Mouse (Mus musculus) brain, adult 2 months (tissue): ENCODE results near the gene Pbrm1.

ENCODE experiments used
- DNase-seq: peaks from one replicate; pipeline ENCODE4 v3.0.0; 2011; ENCODE audit warnings: low read depth, low spot score

Gene Pbrm1

GRCm38 (mm10) chr14:31133023-31133665, 114.2 kb downstream of the Pbrm1 start:
- DNase-seq = peak; percentile 46

- peak; percentile 27 for DNase-seq
Measured at GRCm38 (mm10) chr14:31134015-31135000, 115.4 kb downstream of the Pbrm1 start.

- no peak for DNase-seq
Measured at GRCm38 (mm10) chr14:31135495-31136410, 116.8 kb downstream of the Pbrm1 start.

GRCm38 (mm10) chr14:31136411-31137280, 117.7 kb downstream of the Pbrm1 start:
- no peak for DNase-seq

- no peak for DNase-seq
Measured at GRCm38 (mm10) chr14:31137281-31137595, 118.3 kb downstream of the Pbrm1 start.

GRCm38 (mm10) chr14:31137791-31138190, 118.9 kb downstream of the Pbrm1 start:
- DNase-seq = no peak

GRCm38 (mm10) chr14:31138219-31138896, 119.4 kb downstream of the Pbrm1 start:
- no peak for DNase-seq

- no peak for DNase-seq
Measured at GRCm38 (mm10) chr14:31138897-31139429, 120.0 kb downstream of the Pbrm1 start.

- DNase-seq = no peak
Measured at GRCm38 (mm10) chr14:31139666-31140065, 120.7 kb downstream of the Pbrm1 start.

GRCm38 (mm10) chr14:31140141-31140540, 121.2 kb downstream of the Pbrm1 start:
- no peak for DNase-seq

GRCm38 (mm10) chr14:31141011-31141410, 122.1 kb downstream of the Pbrm1 start:
- DNase-seq = no peak

- no peak for DNase-seq
Measured at GRCm38 (mm10) chr14:31145694-31146093, 126.8 kb downstream of the Pbrm1 start.

GRCm38 (mm10) chr14:31160196-31161150, 141.5 kb downstream of the Pbrm1 start:
- no peak for DNase-seq

- no peak for DNase-seq
Measured at GRCm38 (mm10) chr14:31161191-31161590, 142.3 kb downstream of the Pbrm1 start.

- no peak for DNase-seq
Measured at GRCm38 (mm10) chr14:31161638-31162037, 142.7 kb downstream of the Pbrm1 start.

- DNase-seq = peak; percentile 88
Measured at GRCm38 (mm10) chr14:31164067-31164466, 145.1 kb downstream of the Pbrm1 start.

GRCm38 (mm10) chr14:31165010-31165409, 146.1 kb downstream of the Pbrm1 start:
- peak; percentile 48 for DNase-seq

GRCm38 (mm10) chr14:31165458-31165857, 146.5 kb downstream of the Pbrm1 start:
- DNase-seq = no peak
